Mouse (Mus musculus) gastrocnemius, postnatal 4 days (tissue): ENCODE measurements around the gene Krt34. TPM values are rescaled to one million over a fixed set of nuclear protein-coding genes. Genes with fewer than 3 reads are reported as not detected.

Experiments used
- DNase-seq, 2 experiments: peaks; one replicate each; pipeline ENCODE4 v3.0.0; 2021 to 2022; ENCODE audit warnings: low spot score in 2 of 2, mixed read lengths in 2 of 2
- long read RNA-seq, 2 experiments: library from polyadenylated mRNA; stranded (forward); transcript quantifications; one replicate each; pipeline ENCODE4 v2.0.0; 2021
- total RNA-seq, 2 experiments: library from RNA; stranded (reverse); gene quantifications; 2 replicates each; pipeline ENCODE4 v1.2.3; 2021

Gene Krt34
- not detected for total RNA-seq
- long read RNA-seq, experiment 1 = 0 reads
- long read RNA-seq, experiment 2 = 0 reads

DNA sequence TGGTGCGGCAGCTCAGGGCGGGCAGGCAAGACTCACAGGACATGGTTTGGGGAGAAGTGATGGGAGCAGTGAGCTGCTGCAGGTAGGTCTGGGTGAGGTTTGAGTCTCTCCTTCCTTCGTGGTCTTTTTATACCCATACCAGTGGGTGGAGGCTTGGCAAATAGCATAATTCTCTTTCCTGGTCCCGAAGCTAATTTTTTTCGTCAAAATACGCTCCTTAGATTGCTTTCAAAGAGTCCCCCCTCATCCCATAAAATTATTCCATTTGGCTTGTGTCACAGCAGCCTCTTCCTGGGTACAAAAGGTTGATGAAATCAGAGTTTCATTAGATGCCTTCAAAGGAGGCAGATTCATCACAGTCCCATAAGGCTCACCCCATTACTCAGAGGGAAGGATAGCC lies at the start of gene Krt34:
Krt34 (minus strand) TSS at position 101 of the 400 bp plus-strand sequence.
- no peak for DNase-seq

DNA sequence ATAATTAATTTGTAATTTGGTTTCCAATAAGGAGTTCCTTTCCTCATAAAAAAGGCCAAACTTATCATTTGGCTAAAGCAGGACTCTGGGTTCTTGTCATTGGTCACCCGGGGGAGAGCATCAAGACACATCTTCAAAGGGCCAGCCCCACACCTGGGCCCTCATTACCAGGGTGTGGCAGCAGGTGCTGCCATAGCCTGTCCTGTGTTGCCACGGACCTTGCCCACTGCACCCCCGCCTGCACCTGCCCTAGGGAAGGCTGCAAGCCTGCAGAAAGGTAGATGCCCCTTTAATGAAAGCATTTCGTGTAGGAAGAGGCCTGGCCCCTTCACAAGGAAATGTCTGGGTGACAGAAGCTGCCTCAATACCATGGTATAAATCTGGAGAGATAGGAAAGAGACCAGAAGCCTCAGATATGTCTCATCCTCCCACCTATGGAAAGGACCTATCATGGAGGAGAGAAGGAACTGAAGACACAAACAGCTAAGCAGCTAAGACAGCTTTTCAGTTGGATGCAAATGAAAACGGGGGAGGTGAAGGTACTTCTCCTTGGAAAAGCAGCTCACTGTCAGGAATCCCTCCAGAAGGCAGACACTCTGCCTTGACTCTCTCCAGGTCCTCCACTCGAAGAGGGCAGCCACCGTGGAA lies 47.1 kb upstream of the Krt34 start:
- DNase-seq = no peak

DNA sequence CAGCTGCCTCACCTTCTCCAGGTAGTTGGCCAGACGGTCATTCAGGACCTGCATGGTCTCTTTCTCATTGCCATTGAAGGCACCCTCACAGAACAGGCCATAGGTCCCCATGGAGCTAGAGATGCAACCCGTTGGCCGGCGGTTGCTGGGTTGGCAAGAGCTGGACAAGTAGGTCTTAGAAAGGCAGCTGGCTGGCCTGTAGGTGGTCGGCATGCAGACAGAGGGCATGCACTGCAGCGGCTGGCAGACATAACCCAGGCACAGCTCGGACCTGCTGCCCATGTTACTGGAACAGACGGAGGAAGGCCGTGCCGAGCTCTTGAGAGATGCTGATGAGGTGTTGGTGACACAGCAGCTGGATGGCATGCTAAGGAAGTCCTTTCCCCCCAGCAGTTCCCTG lies 46.5 kb upstream of the Krt34 start, which contains the start of gene Krt32:
Krt32 (minus strand) TSS at position 366 of the 400 bp plus-strand sequence.
- no peak for DNase-seq

DNA sequence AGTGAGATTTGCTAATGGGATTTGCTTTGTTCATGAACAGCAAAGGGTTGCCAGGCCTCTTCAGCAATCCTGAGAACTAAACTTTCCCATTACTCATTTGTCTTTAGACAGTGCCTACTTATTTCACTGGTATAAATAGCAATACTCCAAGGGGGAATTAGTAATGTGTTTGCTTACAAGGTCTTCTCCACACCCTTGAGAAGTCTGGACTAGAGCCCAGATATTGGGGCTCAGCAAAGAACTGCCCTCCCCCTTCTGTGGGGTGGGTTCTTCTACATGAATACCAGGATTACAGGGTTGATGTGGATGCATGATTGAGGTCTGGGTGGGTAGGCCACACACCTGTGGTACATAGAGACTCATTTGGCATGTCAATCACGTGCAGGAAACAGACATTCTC lies 32.5 kb upstream of the Krt34 start:
- no peak for DNase-seq

DNA sequence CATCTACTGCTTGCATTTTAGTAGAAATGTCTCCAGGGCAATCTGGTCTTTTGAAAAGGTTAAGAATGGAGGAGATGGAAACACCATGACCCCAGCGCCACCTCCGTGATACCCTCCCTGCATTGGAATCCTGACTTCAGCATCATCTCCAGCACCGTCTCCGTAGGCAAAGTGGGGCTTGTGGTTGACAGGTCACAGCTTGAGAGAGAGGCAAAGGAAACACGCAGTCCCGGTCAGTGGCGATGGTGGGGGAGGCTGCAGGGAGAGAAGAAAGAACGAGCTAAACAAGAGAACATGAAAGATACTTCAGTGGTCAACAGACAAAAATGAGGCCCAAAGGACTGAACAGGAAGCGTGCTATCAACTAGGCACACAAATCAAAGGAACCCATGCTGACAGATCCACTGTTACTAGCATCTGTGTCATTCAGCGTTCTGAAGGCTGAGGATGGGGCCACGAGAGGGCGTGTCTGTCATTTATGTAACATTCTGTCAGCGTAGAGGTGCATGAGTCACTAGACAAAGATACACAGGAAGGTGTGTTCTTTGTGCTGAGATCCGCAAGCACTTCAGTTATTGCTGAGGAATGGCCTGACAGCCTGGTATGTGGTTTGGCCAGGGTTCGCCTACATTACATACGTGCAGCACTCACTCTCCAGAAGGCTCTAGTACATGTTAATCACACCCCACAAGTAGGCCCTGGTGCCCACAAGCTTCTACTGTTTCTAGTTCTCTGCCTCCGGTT lies 26.1 kb upstream of the Krt34 start:
- no peak for DNase-seq

DNA sequence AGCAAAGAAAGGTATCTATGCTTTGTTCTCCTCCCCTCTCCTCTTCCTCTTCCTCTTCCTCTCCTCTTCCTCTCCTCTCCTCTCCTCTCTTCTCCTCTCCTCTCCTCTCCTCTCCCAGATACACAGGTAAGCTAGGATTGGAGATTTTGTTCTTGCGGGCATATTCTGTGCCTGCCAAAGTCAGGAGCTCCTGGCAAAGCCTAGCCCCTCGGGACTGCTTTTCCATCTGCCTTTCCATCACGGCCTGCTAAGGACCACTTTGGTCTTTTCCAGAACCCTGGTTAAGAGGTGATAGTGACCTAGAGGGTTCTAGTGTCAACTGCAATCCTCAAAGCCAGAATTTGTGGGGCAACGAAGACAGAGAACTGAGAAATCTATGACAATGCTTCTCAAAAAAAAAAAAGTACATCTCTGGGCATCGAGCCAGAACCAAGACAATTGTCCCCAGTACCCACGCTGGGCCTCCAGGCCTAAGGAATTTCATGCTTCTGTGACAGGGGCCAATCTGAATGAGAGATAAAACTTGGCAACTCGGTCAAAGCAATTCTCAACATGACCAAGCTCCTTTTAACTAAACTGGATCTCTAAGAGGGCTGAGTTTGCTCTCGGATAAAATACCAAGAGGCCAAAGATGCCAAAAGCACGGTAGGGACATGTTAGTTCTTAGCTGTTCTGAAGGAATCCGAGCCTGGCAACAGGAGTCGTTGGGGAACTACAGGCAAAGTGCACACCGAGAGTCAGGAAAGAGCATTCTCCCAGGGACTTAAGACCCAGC lies 25.1 kb upstream of the Krt34 start:
- DNase-seq = no peak

DNA sequence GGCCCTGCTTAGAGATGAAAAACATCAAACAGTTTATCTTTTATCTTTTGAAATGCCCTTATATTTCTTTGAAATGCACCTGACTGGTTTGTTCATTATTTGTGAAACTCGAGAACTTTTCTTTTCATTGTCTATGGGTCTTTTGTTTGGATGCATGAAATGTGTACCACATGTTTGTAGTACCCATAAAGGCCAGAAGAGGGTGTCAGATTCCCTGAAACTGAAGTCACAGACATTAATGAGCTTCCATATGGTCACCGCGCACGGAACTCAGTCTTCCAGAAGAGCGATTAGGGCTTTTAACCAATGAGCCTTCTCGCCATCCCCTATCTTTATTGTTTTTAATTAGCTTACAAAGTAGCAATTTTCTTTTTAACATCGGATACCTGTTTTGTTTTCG lies 17.5 kb upstream of the Krt34 start:
- no peak for DNase-seq

DNA sequence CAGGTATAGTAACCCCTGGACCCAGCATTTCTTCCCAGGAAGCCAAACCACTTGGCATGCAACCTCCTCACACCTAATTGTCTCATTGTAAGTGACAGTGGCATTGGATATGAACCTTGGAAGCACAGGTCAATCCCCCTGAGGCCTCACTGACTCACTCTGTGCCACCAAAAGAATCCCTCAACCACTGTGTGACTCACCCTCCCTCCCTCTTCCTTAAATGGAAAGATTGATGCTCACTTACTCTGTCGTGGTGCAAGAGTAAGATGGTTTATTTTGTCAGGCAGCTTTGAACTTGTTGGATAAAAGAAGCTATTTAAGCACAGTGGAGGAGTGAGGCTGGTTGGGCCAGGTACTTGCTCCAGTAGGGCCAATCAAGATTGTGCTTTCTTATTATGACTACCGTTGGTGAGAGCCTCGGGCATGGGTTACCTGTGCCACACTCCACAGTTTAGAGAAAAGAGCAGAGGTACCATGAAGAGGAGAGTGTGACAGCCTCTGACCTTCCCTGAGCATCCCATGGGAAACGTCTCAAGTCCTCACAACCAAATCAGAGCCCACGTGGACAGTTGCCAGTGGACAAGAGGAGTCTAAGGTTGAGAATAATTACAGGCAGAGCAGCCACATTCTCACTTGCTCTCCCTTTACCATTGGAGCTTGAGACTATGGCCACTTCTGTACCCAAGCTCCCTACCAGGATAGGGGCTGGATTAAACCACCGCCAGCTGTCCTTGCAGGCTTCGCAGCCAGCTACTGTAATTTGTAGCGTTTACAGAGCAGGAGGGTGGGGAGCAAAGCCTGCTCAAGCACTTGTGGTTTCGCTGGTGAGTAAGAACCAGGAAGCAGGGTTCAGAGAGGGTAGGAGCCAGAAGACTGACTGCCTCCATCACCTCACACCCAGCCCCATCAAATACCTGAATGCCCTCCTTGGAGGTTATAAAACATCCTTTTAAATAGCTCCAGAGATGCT lies 14.6 kb upstream of the Krt34 start:
- DNase-seq = no peak

DNA sequence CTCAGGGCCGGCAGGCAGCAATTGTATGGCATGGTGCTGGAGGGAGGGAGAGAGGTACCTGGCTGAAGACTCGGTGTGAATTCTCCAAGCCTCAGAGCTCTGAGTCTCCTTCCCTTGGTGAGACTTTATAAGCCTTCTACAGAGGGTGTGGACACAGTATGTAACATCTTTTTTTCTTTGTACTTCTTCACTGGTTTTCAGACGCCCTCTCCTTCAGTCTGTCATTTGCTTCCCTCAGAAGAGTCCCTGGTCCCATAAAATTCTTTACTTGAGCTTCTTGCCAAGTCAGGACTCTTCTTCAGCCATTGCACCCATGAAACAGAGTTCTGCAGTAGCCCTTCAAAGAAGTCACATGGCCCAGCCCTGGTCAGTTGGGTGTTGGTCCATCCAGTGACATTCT lies 9.1 kb upstream of the Krt34 start, which contains the start of gene Krt31:
Krt31 (minus strand) TSS at position 101 of the 400 bp plus-strand sequence.
- DNase-seq = no peak

DNA sequence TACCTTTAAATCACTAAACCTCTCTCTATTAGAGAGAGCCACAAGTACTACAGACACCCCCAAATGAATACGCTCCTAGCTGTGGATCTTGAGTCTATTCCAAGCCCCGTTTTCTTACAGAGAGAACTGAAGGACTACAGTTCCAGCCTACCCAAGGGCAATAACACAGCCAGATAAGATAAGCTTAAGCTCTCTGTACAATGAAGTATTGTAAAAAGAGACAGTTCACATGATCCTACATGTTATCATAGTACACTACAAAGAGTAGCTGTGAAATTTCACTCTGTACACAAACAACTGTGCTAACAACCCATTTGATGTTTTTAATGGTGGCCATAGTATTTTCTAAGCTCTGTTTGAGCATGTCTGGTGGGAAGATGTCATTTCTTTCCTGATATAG lies 5.8 kb upstream of the Krt34 start:
- DNase-seq = no peak

DNA sequence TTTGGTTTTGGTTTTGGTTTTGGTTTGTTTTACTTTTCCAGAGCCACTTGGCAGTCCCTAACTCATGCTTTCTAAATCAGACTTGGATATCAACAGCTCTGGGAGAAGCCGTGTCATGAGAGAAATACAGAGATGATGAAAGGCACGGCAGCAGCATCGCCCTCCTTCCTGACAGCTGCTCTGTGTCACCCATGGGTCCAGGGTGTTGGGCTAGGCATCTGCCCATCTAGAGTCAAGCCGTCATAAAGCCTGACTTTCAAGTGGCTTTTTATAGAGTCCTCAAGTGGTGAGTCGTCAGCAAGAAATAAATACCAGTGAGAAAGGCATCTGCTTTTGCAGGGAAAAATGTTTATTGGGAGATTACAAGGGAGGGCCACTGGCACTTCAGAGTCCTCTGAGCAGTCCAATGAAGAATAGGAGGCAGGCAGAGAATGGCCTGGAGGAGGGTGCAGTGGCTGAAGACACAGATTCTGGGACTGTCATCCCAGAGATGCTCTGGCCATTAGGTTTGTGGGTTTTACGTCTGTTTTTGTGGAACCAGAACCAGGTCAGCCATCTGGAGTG lies 5.0 kb upstream of the Krt34 start:
- DNase-seq = no peak

DNA sequence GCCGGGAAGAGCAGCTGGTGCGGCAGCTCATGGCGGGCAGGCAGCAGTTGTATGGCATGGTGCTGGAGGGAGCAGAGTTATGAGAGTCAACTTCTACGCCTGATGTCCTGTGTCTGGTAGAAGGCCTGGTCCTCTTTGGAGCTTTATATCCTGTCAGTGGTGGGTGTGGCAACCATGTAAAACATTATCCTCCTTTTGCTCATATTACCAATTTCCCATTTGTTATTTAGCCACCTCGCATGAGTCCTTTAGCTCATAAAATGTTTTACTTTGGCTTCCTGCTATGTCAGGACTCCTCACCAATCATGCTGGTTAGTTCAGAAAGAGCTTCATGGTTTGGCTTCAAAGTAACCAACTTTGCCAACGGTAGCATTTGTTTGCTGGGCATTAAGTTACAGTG lies 11.6 kb downstream of the Krt34 start, which contains the start of gene Krt33b:
Krt33b (minus strand) TSS at position 101 of the 400 bp plus-strand sequence.
- DNase-seq = no peak

DNA sequence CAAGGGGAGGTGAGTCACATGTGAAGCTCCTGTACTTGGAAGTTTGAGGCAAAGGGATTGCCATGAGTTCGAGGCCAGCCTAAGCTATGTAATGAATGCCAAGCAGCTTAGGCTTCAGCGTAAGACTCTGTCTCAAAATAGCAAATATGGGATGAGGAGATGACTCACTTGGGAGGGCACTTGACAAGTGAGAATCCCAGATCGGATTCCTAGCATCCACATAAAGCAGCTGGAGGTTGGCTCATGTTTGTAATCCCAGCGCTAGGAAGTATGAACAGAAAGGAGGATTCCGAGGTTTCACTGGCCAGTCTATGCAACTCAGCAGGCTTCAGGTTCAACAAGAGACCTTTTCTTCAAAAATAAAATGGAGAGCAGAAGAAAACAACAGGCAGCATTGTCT lies 19.9 kb downstream of the Krt34 start:
- no peak for DNase-seq

DNA sequence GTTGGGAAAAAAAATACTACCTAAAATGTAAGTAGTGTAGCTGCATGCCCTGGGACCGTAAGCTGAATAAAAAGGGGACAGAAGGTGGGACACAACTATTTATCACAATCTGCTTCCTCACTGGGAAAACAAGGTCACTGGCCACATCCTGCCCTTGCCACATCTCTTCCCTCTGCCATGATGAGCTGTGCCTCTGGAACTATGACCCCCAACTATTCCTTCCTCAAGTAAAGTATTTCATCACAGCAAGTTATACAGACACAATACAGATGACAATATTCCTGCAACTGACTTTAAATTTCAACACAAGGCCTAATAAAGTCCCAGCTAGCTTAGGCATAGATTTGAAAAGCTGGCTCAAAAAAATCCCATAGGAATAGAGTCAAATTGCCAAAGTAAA lies 21.9 kb downstream of the Krt34 start:
- no peak for DNase-seq

DNA sequence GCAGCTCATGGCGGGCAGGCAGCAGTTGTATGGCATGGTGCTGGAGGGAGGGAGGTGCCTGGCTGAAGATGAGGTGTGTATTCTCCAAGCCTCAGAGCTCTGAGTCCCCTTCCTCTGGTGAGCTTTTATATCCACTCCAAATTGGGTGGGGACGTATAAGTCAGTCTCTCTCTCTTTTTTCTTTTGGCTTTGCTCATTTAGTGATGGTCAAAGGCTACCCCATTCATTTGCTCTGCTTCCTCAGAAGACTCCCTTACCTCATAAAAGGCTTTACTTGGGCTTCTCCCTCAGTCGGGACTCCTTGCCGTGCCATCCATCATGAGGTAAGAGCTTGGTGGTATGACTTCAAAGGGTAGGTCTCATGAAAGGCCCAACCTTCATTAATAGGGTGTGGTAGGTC lies 25.2 kb downstream of the Krt34 start, which contains the start of gene Krt33a:
Krt33a (minus strand) TSS at position 101 of the 400 bp plus-strand sequence.
- no peak for DNase-seq

DNA sequence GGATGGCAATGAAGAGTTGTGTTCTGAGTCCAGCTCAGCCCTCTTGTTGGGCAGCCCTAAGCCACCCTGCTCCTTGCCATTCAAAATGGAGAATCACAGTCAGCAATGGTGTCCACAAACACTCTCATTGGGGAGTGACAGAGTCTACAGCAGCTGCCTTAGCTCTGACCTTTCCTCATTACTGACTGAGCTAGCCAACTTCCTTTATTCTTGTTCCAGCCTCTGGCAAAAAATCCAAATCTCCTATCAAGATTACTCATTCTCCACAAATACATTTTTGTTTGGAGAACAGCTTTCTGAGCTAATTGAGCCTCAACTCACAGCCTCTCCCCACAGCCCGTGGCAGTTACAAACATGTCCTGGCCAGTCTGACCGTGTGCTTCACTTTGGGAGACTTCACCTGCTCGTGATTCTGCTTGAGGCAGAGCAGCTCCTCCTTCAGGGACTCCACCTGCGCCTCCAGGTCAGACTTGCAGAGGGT lies 27.6 kb downstream of the Krt34 start:
- DNase-seq = no peak

DNA sequence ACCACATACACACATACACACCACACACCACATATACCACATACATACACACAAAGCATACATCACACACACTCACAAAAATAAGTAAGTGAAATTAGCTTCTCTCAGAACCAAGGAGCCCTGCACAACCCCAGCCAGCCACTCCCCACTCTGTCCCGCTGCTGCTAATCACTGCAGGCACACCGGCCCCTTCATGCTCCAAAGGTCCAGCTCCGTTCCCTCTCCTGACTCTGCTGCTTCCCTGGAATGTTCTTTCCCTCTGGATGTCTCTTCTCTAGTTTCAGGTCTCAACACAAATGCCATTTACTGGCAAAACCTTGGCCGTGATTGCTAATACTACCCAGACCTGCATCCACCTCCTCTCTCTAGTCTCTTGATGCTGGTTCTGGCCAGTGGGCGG lies 30.7 kb downstream of the Krt34 start:
- no peak for DNase-seq

DNA sequence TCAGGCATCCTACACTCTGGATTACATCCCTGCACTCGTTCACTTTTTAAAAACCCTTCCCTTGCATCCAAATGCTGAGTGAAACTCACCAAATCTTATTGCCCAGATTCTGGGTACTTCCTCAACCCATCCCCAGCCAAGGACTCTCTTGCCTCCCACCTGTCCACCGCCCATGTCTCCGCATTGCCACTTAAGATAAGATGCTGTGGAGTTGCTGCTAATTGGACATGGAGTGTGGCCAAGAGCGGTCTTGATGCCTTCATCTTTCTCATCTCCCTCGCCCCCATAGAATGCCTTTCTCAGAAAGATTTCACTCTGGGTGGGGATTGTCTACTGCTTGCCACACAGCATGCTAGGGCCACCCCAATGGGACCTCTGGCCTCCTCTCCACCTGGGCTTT lies 33.0 kb downstream of the Krt34 start:
- DNase-seq = no peak

DNA sequence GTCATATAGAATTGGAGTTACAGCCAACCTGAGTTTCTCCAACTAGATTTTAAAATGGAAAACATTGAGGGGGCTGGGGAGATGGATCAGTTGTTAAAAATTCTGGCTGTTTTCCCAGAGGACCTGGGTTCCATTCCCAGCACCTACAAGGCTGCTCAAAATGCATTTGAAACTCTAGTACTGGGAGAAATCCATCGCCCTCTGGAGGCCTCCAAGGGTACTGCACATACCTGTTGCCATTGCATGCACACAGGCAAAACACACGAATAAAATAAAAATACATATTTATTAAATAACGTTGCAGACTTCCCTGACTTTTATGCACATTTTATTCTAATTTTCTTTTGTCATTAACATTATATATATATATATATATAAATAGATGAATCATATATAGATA lies 34.7 kb downstream of the Krt34 start:
- no peak for DNase-seq

DNA sequence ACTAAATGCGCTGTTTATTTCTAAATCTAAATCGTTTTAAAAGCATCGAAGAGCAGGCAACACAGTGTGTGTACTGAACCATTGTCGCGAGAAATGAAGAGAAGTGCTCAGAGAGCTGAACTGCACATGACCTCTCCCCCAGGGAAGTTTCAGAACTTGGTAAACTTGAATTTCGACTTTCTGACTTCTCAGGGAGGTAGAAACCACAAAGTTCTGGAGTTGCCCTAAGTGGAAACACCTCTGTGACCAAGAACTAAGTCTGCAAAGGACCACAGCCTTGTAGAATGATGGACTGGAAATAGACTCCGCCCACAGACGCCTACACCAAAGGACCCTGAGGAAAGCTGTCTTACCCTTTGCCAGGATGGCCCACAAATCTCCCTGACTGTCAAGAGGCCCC lies 35.4 kb downstream of the Krt34 start:
- no peak for DNase-seq
